Mouse (Mus musculus) thymus, adult 2 months (tissue): ENCODE measurements around the gene Med14.

ENCODE experiments used
- CTCF ChIP-seq: fragments of 200-500 bp; IDR thresholded peaks from 2 replicates; pipeline ENCODE4 v1.5.1; 2012; ENCODE audit warnings: mild to moderate bottlenecking, control low read depth, low read length, moderate library complexity, borderline replicate concordance; ENCODE audit not compliant: control insufficient read depth, poor library complexity, insufficient read depth; ENCODE audit errors: extremely low read depth
- POLR2A ChIP-seq: fragments of 200-500 bp; IDR thresholded peaks from 2 replicates; pipeline ENCODE4 v1.6.1; 2012; ENCODE audit warnings: mild to moderate bottlenecking, low read length, control low read depth, moderate library complexity; ENCODE audit not compliant: control insufficient read depth, poor library complexity, insufficient read depth; ENCODE audit errors: extremely low read depth

GRCm38 (mm10) chrX:12763127-12763834 is 1.4 kb upstream of the Med14 start:
- TF ChIP-seq CTCF, result no peak
- no peak for TF ChIP-seq POLR2A
